Mouse (Mus musculus) MEL (cell line): ENCODE measurements at regions not wholly inside any gene's neighbourhood (a gene's known extent, or its start where the extent isn't known, plus 50 kb on each side); places are given as distances from the start of the nearest gene placed in this dataset.

ENCODE experiments used
- DNase-seq: peaks from one replicate; pipeline ENCODE4 v3.0.0; 2011; ENCODE audit warnings: low read depth, low spot score
- H3K27ac ChIP-seq: 2 replicates; pipeline ENCODE4 v1.5.1; 2012; ENCODE audit warnings: low read depth, mild to moderate bottlenecking, control low read depth, low read length, moderate library complexity; ENCODE audit not compliant: control insufficient read depth
- H3K27me3 ChIP-seq, 2 experiments: fragments of 150-350 bp in 1 of 2; sonication (generic) in 1 of 2; 2 replicates each; pipeline ENCODE4 v1.6.1; 2012; ENCODE audit warnings: low read length in 2 of 2, mild to moderate bottlenecking in 2 of 2, improper control_type of control experiment in 1 of 2, moderate library complexity in 1 of 2; ENCODE audit not compliant: insufficient read depth in 2 of 2, control insufficient read depth in 1 of 2
- H3K36me3 ChIP-seq, 2 experiments: 2 replicates each; pipeline ENCODE4 v1.6.1; 2012 to 2014; ENCODE audit warnings: low read length in 2 of 2, improper control_type of control experiment in 1 of 2, inconsistent platforms in 1 of 2, mild to moderate bottlenecking in 1 of 2; ENCODE audit not compliant: insufficient read depth in 2 of 2, control insufficient read depth in 1 of 2
- H3K4me1 ChIP-seq, 2 experiments: fragments of 150-350 bp in 1 of 2; sonication (generic) in 1 of 2; 2 replicates each; pipeline ENCODE4 v1.6.1; 2012; ENCODE audit warnings: low read length in 2 of 2, improper control_type of control experiment in 1 of 2, mild to moderate bottlenecking in 1 of 2; ENCODE audit not compliant: insufficient read depth in 2 of 2, control insufficient read depth in 1 of 2
- H3K4me3 ChIP-seq, 2 experiments: fragments of 150-350 bp in 1 of 2; sonication (generic) in 1 of 2; 2 replicates each; pipeline ENCODE4 v1.5.1; 2012; ENCODE audit warnings: low read depth in 2 of 2, low read length in 2 of 2, mild to moderate bottlenecking in 2 of 2, moderate library complexity in 2 of 2, control low read depth in 1 of 2, improper control_type of control experiment in 1 of 2; ENCODE audit not compliant: control insufficient read depth in 1 of 2, insufficient read depth in 1 of 2
- H3K79me2 ChIP-seq: 2 replicates; pipeline ENCODE4 v1.6.1; 2012; ENCODE audit warnings: mild to moderate bottlenecking, low read length, moderate library complexity; ENCODE audit not compliant: control insufficient read depth, poor library complexity, insufficient read depth
- H3K9ac ChIP-seq: 2 replicates; pipeline ENCODE4 v1.6.1; 2012; ENCODE audit warnings: low read depth, mild to moderate bottlenecking, control low read depth, low read length, moderate library complexity; ENCODE audit not compliant: control insufficient read depth, poor library complexity, severe bottlenecking
- H3K9me3 ChIP-seq: fragments of 150-350 bp; sonication (generic); replicated peaks from 2 replicates; pipeline ENCODE4 v1.6.1; 2012; ENCODE audit warnings: mild to moderate bottlenecking, low read length, improper control_type of control experiment, moderate library complexity; ENCODE audit not compliant: insufficient read depth
- BHLHE40 ChIP-seq: IDR thresholded peaks from 2 replicates; pipeline ENCODE4 v1.6.1; 2012; ENCODE audit warnings: low read depth, mild to moderate bottlenecking, inconsistent platforms, low read length, improper control_type of control experiment, borderline replicate concordance
- CHD1 ChIP-seq: IDR thresholded peaks from 2 replicates; pipeline ENCODE4 v1.6.1; 2012; ENCODE audit warnings: low read depth, mild to moderate bottlenecking, inconsistent platforms, low read length, improper control_type of control experiment
- CTCF ChIP-seq, 3 experiments: IDR thresholded peaks in 2 of 3; conservative IDR thresholded peaks in 1 of 3; 2 replicates each; pipeline ENCODE4 v1.5.1; 2011 to 2012; ENCODE audit warnings: low read length in 3 of 3, low read depth in 2 of 3, mild to moderate bottlenecking in 2 of 3, improper control_type of control experiment in 1 of 3, inconsistent platforms in 1 of 3, mixed read lengths in 1 of 3, moderate library complexity in 1 of 3; ENCODE audit not compliant: control insufficient read depth in 1 of 3, insufficient read depth in 1 of 3, poor library complexity in 1 of 3, severe bottlenecking in 1 of 3
- GABPA ChIP-seq: IDR thresholded peaks from 2 replicates; pipeline ENCODE4 v1.6.1; 2012; ENCODE audit warnings: low read depth, mild to moderate bottlenecking, inconsistent platforms, low read length, improper control_type of control experiment, moderate library complexity
- KAT2A ChIP-seq: conservative IDR thresholded peaks from 2 replicates; pipeline ENCODE4 v1.6.1; 2012; ENCODE audit warnings: low read depth, low read length, improper control_type of control experiment, inconsistent platforms
- MAX ChIP-seq: IDR thresholded peaks from 2 replicates; pipeline ENCODE4 v1.6.1; 2011; ENCODE audit warnings: low read length, improper control_type of control experiment
- MAZ ChIP-seq: IDR thresholded peaks from 2 replicates; pipeline ENCODE4 v1.6.1; 2012; ENCODE audit warnings: low read depth, mild to moderate bottlenecking, inconsistent platforms, low read length, improper control_type of control experiment
- MYB ChIP-seq: IDR thresholded peaks from 2 replicates; pipeline ENCODE4 v1.6.1; 2011; ENCODE audit warnings: mild to moderate bottlenecking, low read depth, low read length, improper control_type of control experiment
- MYC ChIP-seq: IDR thresholded peaks from 2 replicates; pipeline ENCODE4 v1.6.1; 2011; ENCODE audit warnings: low read depth, mild to moderate bottlenecking, low read length, improper control_type of control experiment, moderate library complexity
- NRF1 ChIP-seq: IDR thresholded peaks from 2 replicates; pipeline ENCODE4 v1.6.1; 2014; ENCODE audit warnings: low read depth, mild to moderate bottlenecking, inconsistent platforms, low read length, improper control_type of control experiment, moderate library complexity; ENCODE audit not compliant: poor library complexity, insufficient read depth, severe bottlenecking
- POLR2A ChIP-seq, 2 experiments: IDR thresholded peaks; 2 replicates each; pipeline ENCODE4 v1.6.1; 2011 to 2012; ENCODE audit warnings: low read length in 2 of 2, mild to moderate bottlenecking in 2 of 2, control low read depth in 1 of 2, improper control_type of control experiment in 1 of 2, low read depth in 1 of 2, moderate library complexity in 1 of 2; ENCODE audit not compliant: control insufficient read depth in 1 of 2, insufficient read depth in 1 of 2, poor library complexity in 1 of 2
- RAD21 ChIP-seq: IDR thresholded peaks from 2 replicates; pipeline ENCODE4 v1.6.1; 2011; ENCODE audit warnings: mild to moderate bottlenecking, low read depth, low read length, improper control_type of control experiment
- RCOR1 ChIP-seq: IDR thresholded peaks from 2 replicates; pipeline ENCODE4 v1.6.1; 2012; ENCODE audit warnings: low read depth, mild to moderate bottlenecking, inconsistent platforms, low read length, improper control_type of control experiment
- SIN3A ChIP-seq: IDR thresholded peaks from 2 replicates; pipeline ENCODE4 v1.6.1; 2012; ENCODE audit warnings: low read length, improper control_type of control experiment, inconsistent platforms
- SMC3 ChIP-seq: IDR thresholded peaks from 2 replicates; pipeline ENCODE4 v1.6.1; 2011; ENCODE audit warnings: low read depth, low read length, improper control_type of control experiment
- TAL1 ChIP-seq: IDR thresholded peaks from 2 replicates; pipeline ENCODE4 v1.6.1; 2012; ENCODE audit warnings: mild to moderate bottlenecking, inconsistent platforms, low read length, moderate library complexity, mixed read lengths
- UBTF ChIP-seq: IDR thresholded peaks from 2 replicates; pipeline ENCODE4 v1.6.1; 2012; ENCODE audit warnings: low read depth, mild to moderate bottlenecking, inconsistent platforms, low read length, improper control_type of control experiment, moderate library complexity, borderline replicate concordance; ENCODE audit not compliant: insufficient read depth
- USF1 ChIP-seq: IDR thresholded peaks from 2 replicates; pipeline ENCODE4 v1.6.1; 2014; ENCODE audit warnings: low read depth, mild to moderate bottlenecking, inconsistent platforms, low read length, improper control_type of control experiment, moderate library complexity
- ZC3H11A ChIP-seq: IDR thresholded peaks from 2 replicates; pipeline ENCODE4 v1.6.1; 2012; ENCODE audit warnings: low read depth, mild to moderate bottlenecking, inconsistent platforms, low read length, improper control_type of control experiment
- ZMIZ1 ChIP-seq: IDR thresholded peaks from 2 replicates; pipeline ENCODE4 v1.6.1; 2012; ENCODE audit warnings: low read depth, mild to moderate bottlenecking, inconsistent platforms, low read length, improper control_type of control experiment, moderate library complexity
- ZNF384 ChIP-seq: IDR thresholded peaks from 2 replicates; pipeline ENCODE4 v1.6.1; 2012; ENCODE audit warnings: low read depth, mild to moderate bottlenecking, inconsistent platforms, low read length, improper control_type of control experiment

GRCm38 (mm10) chr2:8676546-8676945, 1167.2 kb upstream of the Celf2 start:
- H3K4me1 ChIP-seq: no peaks in the 10 kb centered on the region
- H3K27ac ChIP-seq: no peak overlapping the region
- H3K9ac ChIP-seq: no peak overlapping the region
- H3K79me2 ChIP-seq: no peaks in the 10 kb centered on the region
- H3K4me3 ChIP-seq: no peak overlapping the region
- TF ChIP-seq ZMIZ1 (no peak), NRF1 (no peak), ZC3H11A (peak; percentile 12; the same call in 1 of the 2 replicates), SMC3 (peak; percentile 57), MYB (no peak), RAD21 (peak; percentile 63), USF1 (peak; percentile 44; the same call in 1 of the 2 replicates), CTCF (IDR thresholded peaks at IDR 0.05 in 2 of 3, conservative IDR thresholded peaks at IDR 0.05 in 1 of 3; ENCODE audit: control insufficient read depth in 1 of 3, insufficient read depth in 1 of 3, low read depth in 2 of 3, low read length in 3 of 3, poor library complexity in 1 of 3, severe bottlenecking in 1 of 3) (peak; percentile 10 to 80 (median 69); a peak in 4 of 6 replicates)
- no peaks in the 10 kb centered on the region; a peak in 1 of 4 replicates for H3K27me3 ChIP-seq
- no peaks in the 10 kb centered on the region for H3K9me3 ChIP-seq
- peak; percentile 37 for DNase-seq
- H3K36me3 ChIP-seq: no peaks in the 10 kb centered on the region

GRCm38 (mm10) chr2:8690846-8691643, 1181.7 kb upstream of the Celf2 start:
- Histone ChIP-seq H3K4me3 (no peak overlapping the region), H3K9me3 (no peaks in the 10 kb centered on the region), H3K27me3 (no peaks in the 10 kb centered on the region; a peak in 1 of 4 replicates), H3K9ac (no peak overlapping the region), H3K36me3 (no peaks in the 10 kb centered on the region), H3K27ac (no peak overlapping the region), H3K79me2 (no peaks in the 10 kb centered on the region), H3K4me1 (no peaks in the 10 kb centered on the region)
- DNase-seq: no peak
- TF ChIP-seq CHD1 (no peak), MAZ (no peak), MYB (no peak), SIN3A (no peak), MYC (no peak), GABPA (no peak), BHLHE40 (no peak), RCOR1 (no peak), SMC3 (no peak), TAL1 (no peak), ZC3H11A (no peak), ZMIZ1 (no peak), KAT2A (no peak), ZNF384 (no peak), UBTF (no peak), MAX (no peak), POLR2A (IDR thresholded peaks at IDR 0.05; ENCODE audit: control insufficient read depth in 1 of 2, insufficient read depth in 1 of 2, low read depth in 1 of 2, low read length in 2 of 2, poor library complexity in 1 of 2) (no peak)
